Mouse (Mus musculus): ENCODE data around the gene Coil. TPM values are rescaled to one million over a fixed set of nuclear protein-coding genes. Genes with fewer than 3 reads are reported as not detected.

The Coil gene
- total and polyA plus RNA-seq, 3 experiments, result 28.5 to 37.4 (median 35.4) TPM

- Histone ChIP-seq H3K4me3 (replicated peaks in 1 of 3; ENCODE audit: low read depth in 2 of 3, low read length in 2 of 3, poor library complexity in 1 of 3) (peak overlapping the region; percentile 22 to 73 (median 62)), H3K79me2 (replicated peaks; ENCODE audit: control insufficient read depth, extremely low read depth, insufficient read depth, poor library complexity, severe bottlenecking) (peaks cover 33% of the 10 kb centered on the region), H3K9me3 (replicated peaks; ENCODE audit: low read length) (no peaks in the 10 kb centered on the region), H3K36me3 (replicated peaks in 1 of 2; ENCODE audit: control insufficient read depth in 1 of 2, insufficient read depth in 1 of 2, low read length in 1 of 2) (peaks cover 9 to 31% of the 10 kb centered on the region in 2 experiments), H3K4me1 (ENCODE audit: control insufficient read depth in 1 of 2, insufficient read depth in 2 of 2) (peaks cover 20 to 58% of the 10 kb centered on the region in 2 experiments), H3K9ac (ENCODE audit: insufficient read depth, low read depth) (peak overlapping the region; percentile 74), H3K27ac (ENCODE audit: insufficient read depth, low read depth) (no peak overlapping the region), H3K27me3 (replicated peaks) (no peaks in the 10 kb centered on the region), H3K4me2 (ENCODE audit: insufficient read depth, low read depth, poor library complexity, severe bottlenecking) (peak overlapping the region; percentile 98)
- in situ Hi-C loops (cut with MboI; ENCODE audit: low pct_ligation_motif_present, low pct_unique_long_range_greater_than_20kb, low sequenced_read_pairs) (loop anchor here (5.0 kb wide), 2 partner anchors 46 to 101 kb away; no protein-coding TSS in a partner anchor), dilution Hi-C loops (cut with MboI; ENCODE audit: extremely low pct_ligation_motif_present, extremely low pct_unique_long_range_greater_than_20kb, low sequenced_read_pairs) (no loop called here)
- TF ChIP-seq SIN3A (IDR thresholded peaks at IDR 0.05; ENCODE audit: low read length) (peak; percentile 38), CHD1 (IDR thresholded peaks at IDR 0.05; ENCODE audit: low read depth, low read length) (no peak)
- DNase-seq (ENCODE audit: extremely low read depth), result no peak
Measured at GRCm38 (mm10) chr11:88953582-88953981, 16.5 kb upstream of the Coil start.

- Histone ChIP-seq H3K9ac (ENCODE audit: insufficient read depth, low read depth) (peak overlapping the region; percentile 74), H3K4me3 (replicated peaks in 1 of 3; ENCODE audit: low read depth in 2 of 3, low read length in 2 of 3, poor library complexity in 1 of 3) (peak overlapping the region; percentile 59 to 73 (median 62)), H3K4me2 (ENCODE audit: insufficient read depth, low read depth, poor library complexity, severe bottlenecking) (peak overlapping the region; percentile 98), H3K4me1 (ENCODE audit: control insufficient read depth in 1 of 2, insufficient read depth in 2 of 2) (peaks cover 12 to 49% of the 10 kb centered on the region in 2 experiments), H3K27me3 (replicated peaks) (no peaks in the 10 kb centered on the region), H3K9me3 (replicated peaks; ENCODE audit: low read length) (no peaks in the 10 kb centered on the region), H3K36me3 (replicated peaks in 1 of 2; ENCODE audit: control insufficient read depth in 1 of 2, insufficient read depth in 1 of 2, low read length in 1 of 2) (peaks cover 7 to 20% of the 10 kb centered on the region in 2 experiments), H3K27ac (ENCODE audit: insufficient read depth, low read depth) (peak overlapping the region; percentile 80), H3K79me2 (replicated peaks; ENCODE audit: control insufficient read depth, extremely low read depth, insufficient read depth, poor library complexity, severe bottlenecking) (peaks cover 24% of the 10 kb centered on the region)
- in situ Hi-C loops (cut with MboI; ENCODE audit: low pct_ligation_motif_present, low pct_unique_long_range_greater_than_20kb, low sequenced_read_pairs), result loop anchor here (5.0 kb wide), 2 partner anchors 48 to 103 kb away; no protein-coding TSS in a partner anchor
- TF ChIP-seq SIN3A (IDR thresholded peaks at IDR 0.05; ENCODE audit: low read length) (peak; percentile 87), MAFK (IDR thresholded peaks at IDR 0.05; ENCODE audit: insufficient replicate concordance, low read length) (peak; percentile 73), TBP (conservative IDR thresholded peaks at IDR 0.05; ENCODE audit: low read depth, low read length) (peak; percentile 49; the same call in 1 of the 2 replicates), MEF2A (IDR thresholded peaks at IDR 0.05; ENCODE audit: borderline replicate concordance, low read depth, low read length) (peak; percentile 75), KAT2A (IDR thresholded peaks at IDR 0.05; ENCODE audit: insufficient replicate concordance, low read length) (no peak), TCF12 (IDR thresholded peaks at IDR 0.05; ENCODE audit: low read depth, low read length) (no peak), ELF1 (IDR thresholded peaks at IDR 0.05; ENCODE audit: low read depth, low read length) (0 out of 2 replicates have a peak, but pooled peaks have one; percentile 30)
- dilution Hi-C loops (cut with MboI; ENCODE audit: extremely low pct_ligation_motif_present, extremely low pct_unique_long_range_greater_than_20kb, low sequenced_read_pairs), result no loop called here
- peak; percentile 92 for DNase-seq (ENCODE audit: extremely low read depth)
Measured at GRCm38 (mm10) chr11:88954803-88955202, 15.2 kb upstream of the Coil start.

- Histone ChIP-seq H3K36me3 (replicated peaks in 1 of 2; ENCODE audit: control insufficient read depth in 1 of 2, insufficient read depth in 1 of 2, low read length in 1 of 2) (peaks cover 7 to 20% of the 10 kb centered on the region in 2 experiments), H3K79me2 (replicated peaks; ENCODE audit: control insufficient read depth, extremely low read depth, insufficient read depth, poor library complexity, severe bottlenecking) (peaks cover 24% of the 10 kb centered on the region), H3K4me2 (ENCODE audit: insufficient read depth, low read depth, poor library complexity, severe bottlenecking) (peak within 1 kb of the TSS; percentile 98), H3K4me1 (ENCODE audit: control insufficient read depth in 1 of 2, insufficient read depth in 2 of 2) (peaks cover 12 to 43% of the 10 kb centered on the region in 2 experiments), H3K27ac (ENCODE audit: insufficient read depth, low read depth) (peak within 1 kb of the TSS; percentile 80), H3K4me3 (replicated peaks in 1 of 3; ENCODE audit: low read depth in 2 of 3, low read length in 2 of 3, poor library complexity in 1 of 3) (peak within 1 kb of the TSS; percentile 59 to 73 (median 62)), H3K9me3 (replicated peaks; ENCODE audit: low read length) (no peaks in the 10 kb centered on the region), H3K9ac (ENCODE audit: insufficient read depth, low read depth) (peak within 1 kb of the TSS; percentile 74), H3K27me3 (replicated peaks) (no peaks in the 10 kb centered on the region)
- dilution Hi-C loops (cut with MboI; ENCODE audit: extremely low pct_ligation_motif_present, extremely low pct_unique_long_range_greater_than_20kb, low sequenced_read_pairs) (no loop called here), in situ Hi-C loops (cut with MboI; ENCODE audit: low pct_ligation_motif_present, low pct_unique_long_range_greater_than_20kb, low sequenced_read_pairs) (no loop called here)
- peak; percentile 99 for DNase-seq (ENCODE audit: extremely low read depth)
- TF ChIP-seq GABPA (IDR thresholded peaks at IDR 0.05; ENCODE audit: insufficient replicate concordance, low read depth, low read length), result no peak
- peak; percentile 5; the same call in 1 of the 2 replicates for TF ChIP-seq JUND (conservative IDR thresholded peaks at IDR 0.05; ENCODE audit: low read depth, low read length)
- TF ChIP-seq RAD21 (IDR thresholded peaks at IDR 0.05; ENCODE audit: low read depth, low read length), result peak; percentile 90
- TF ChIP-seq CHD2 (IDR thresholded peaks at IDR 0.05; ENCODE audit: low read length), result peak; percentile 61
- peak; percentile 81; the same call in 1 of the 2 replicates for TF ChIP-seq E2F4 (IDR thresholded peaks at IDR 0.05; ENCODE audit: insufficient replicate concordance, low read depth, low read length)
- TF ChIP-seq MAZ (IDR thresholded peaks at IDR 0.05; ENCODE audit: low read depth, low read length), result peak; percentile 77; the same call in 1 of the 2 replicates
- TF ChIP-seq ZKSCAN1 (IDR thresholded peaks at IDR 0.05; ENCODE audit: borderline replicate concordance, low read depth, low read length), result no peak
- TF ChIP-seq TBP (conservative IDR thresholded peaks at IDR 0.05; ENCODE audit: low read depth, low read length), result 0 out of 2 replicates have a peak, but pooled peaks have one; percentile 38
- peak; percentile 94 for TF ChIP-seq SMC3 (IDR thresholded peaks at IDR 0.05; ENCODE audit: low read depth, low read length)
- peak; percentile 90 for TF ChIP-seq SIN3A (IDR thresholded peaks at IDR 0.05; ENCODE audit: low read length)
- no peak for TF ChIP-seq JUN (IDR thresholded peaks at IDR 0.05; ENCODE audit: insufficient read depth, low read depth, low read length)
- no peak for TF ChIP-seq CHD1 (IDR thresholded peaks at IDR 0.05; ENCODE audit: low read depth, low read length)
- peak; percentile 71 for TF ChIP-seq NRF1 (IDR thresholded peaks at IDR 0.05; ENCODE audit: low read depth, low read length)
- peak; percentile 99 for TF ChIP-seq BHLHE40 (IDR thresholded peaks at IDR 0.05; ENCODE audit: low read depth, low read length)
- TF ChIP-seq USF1 (IDR thresholded peaks at IDR 0.05; ENCODE audit: low read depth, low read length), result peak; percentile 53
- peak; percentile 94 for TF ChIP-seq NELFE (IDR thresholded peaks at IDR 0.05; ENCODE audit: low read depth, low read length)
Measured at GRCm38 (mm10) chr11:88955217-88955969, 14.7 kb upstream of the Coil start, which contains the start of gene Scpep1. Gene Scpep1, minus strand, starts transcription at chr11:88955465.
